Mouse (Mus musculus): ENCODE results near the gene Myom1.

Gene Myom1

DNA sequence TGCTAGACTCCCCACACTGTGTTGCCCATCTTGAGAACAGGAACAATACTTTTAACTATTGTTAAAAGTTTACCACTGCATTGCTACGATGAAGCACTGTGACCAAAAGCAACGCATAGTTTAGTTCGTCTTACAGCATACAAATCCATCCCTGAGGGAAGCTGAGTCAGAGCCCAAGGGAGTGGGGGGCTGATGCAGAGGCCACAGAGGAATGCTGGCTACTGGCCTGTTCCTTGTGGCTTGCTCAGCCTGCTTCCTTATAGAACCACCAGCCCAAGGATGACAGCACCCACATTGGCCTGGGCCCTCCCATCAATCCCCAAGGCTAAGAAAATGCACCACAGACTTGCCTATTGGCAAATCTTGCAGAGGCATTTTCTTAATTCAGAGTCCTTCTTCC is 56.8 kb downstream of the Myom1 start:
- in situ Hi-C loops (cut with MseI, MboI) = no loop called here

GRCm38 (mm10) chr17:71062049-71062560 is 59.7 kb downstream of the Myom1 start:
- in situ Hi-C loops (cut with MseI, MboI) = loop anchor here in 1 of 2 experiments (10.0 kb wide), 1 partner anchor 133 kb away; no protein-coding TSS in a partner anchor

DNA sequence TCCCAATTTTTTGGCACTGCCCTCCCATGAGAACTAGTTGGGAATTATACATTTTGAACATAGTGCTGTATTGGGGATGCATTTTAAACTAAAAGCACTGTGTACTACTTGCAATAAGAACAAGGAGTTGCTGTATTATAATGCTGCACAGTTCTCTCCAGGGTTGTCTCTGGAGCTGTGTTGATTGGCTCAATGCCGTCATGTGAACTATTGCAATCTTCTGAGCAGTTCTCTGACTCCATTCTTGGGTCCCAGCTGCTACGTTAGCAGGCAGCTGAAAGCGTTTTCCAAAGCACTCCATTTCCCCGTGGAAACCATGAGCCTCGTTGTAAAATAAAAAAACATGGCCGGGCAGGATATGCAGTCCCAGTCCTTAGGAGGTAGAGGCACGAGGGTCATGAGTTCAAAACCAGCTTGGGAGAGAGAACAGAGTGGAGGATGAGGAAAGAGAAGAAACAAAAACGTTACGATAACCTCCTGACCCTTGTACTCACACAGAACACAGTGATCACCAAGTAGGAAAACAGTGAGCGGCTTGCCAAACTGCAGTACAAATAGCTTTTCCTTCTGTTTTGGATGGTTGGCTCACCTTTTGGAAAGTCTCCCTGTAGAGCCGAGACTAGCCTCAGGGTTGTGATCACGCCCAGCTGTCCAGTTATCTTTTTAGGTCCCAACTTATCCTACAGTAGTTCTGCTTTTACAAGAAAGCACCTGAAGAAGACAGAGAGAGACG is 60.6 kb downstream of the Myom1 start:
- in situ Hi-C loops (cut with MseI, MboI) = loop anchor here in 1 of 2 experiments (10.0 kb wide), 1 partner anchor 132 kb away; no protein-coding TSS in a partner anchor

GRCm38 (mm10) chr17:71064463-71065014 is 62.1 kb downstream of the Myom1 start:
- in situ Hi-C loops (cut with MseI, MboI) = loop anchor here in 1 of 2 experiments (10.0 kb wide), 1 partner anchor 130 kb away; no protein-coding TSS in a partner anchor

GRCm38 (mm10) chr17:71065127-71065526 is 62.7 kb downstream of the Myom1 start:
- in situ Hi-C loops (cut with MseI, MboI) = loop anchor here in 1 of 2 experiments (10.0 kb wide), 1 partner anchor 130 kb away; no protein-coding TSS in a partner anchor

- in situ Hi-C loops (cut with MseI, MboI) = loop anchor here in 1 of 2 experiments (10.0 kb wide), 1 partner anchor 126 kb away; no protein-coding TSS in a partner anchor
These were observed 66.7 kb downstream of the Myom1 start for GRCm38 (mm10) chr17:71069176-71069575.

DNA sequence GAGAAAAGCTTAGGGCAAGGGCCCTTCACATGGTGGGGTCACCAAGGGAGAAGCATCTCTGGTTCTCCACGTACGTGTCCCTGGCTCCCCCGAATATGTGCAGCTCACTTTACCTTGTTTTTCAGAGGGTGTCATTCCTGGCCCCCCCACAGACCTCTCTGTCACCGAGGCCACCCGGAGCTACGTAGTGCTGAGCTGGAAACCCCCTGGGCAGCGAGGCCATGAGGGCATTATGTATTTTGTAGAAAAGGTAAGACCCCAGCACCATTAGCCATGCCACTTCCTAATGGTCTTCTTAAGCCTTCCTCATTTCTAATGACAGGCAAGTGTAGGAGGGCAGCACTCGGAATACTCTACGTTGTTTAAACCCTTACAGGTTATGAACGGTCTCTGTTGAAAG is 69.5 kb downstream of the Myom1 start:
- in situ Hi-C loops (cut with MseI, MboI) = no loop called here

- in situ Hi-C loops (cut with MseI, MboI) = no loop called here
These were observed 72.0 kb downstream of the Myom1 start for GRCm38 (mm10) chr17:71074386-71074785.

DNA sequence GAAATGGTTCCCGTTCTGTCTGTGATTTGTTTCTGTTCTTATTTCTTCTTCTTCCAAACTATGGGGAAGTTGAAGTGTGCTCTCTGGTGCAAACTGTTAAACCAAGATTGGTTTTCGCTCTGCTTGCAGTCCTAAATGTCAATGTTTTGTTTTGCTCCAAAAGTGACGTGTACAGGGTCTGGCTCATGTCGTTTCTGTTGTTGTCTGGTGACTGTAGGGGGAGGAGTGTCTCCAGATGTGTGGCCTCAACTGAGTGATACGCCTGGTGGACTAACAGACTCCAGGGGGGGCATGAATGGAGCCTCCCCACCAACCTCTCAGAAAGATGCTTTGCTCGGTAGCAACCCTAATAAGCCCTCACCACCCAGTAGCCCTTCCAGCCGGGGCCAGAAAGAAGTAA is 79.6 kb downstream of the Myom1 start:
- in situ Hi-C loops (cut with MseI, MboI) = loop anchor here in 1 of 2 experiments (10.0 kb wide), 1 partner anchor 113 kb away; no protein-coding TSS in a partner anchor

- in situ Hi-C loops (cut with MseI, MboI) = loop anchor here in 1 of 2 experiments (10.0 kb wide), 1 partner anchor 108 kb away; no protein-coding TSS in a partner anchor
These were observed 84.5 kb downstream of the Myom1 start for GRCm38 (mm10) chr17:71086969-71087368.

DNA sequence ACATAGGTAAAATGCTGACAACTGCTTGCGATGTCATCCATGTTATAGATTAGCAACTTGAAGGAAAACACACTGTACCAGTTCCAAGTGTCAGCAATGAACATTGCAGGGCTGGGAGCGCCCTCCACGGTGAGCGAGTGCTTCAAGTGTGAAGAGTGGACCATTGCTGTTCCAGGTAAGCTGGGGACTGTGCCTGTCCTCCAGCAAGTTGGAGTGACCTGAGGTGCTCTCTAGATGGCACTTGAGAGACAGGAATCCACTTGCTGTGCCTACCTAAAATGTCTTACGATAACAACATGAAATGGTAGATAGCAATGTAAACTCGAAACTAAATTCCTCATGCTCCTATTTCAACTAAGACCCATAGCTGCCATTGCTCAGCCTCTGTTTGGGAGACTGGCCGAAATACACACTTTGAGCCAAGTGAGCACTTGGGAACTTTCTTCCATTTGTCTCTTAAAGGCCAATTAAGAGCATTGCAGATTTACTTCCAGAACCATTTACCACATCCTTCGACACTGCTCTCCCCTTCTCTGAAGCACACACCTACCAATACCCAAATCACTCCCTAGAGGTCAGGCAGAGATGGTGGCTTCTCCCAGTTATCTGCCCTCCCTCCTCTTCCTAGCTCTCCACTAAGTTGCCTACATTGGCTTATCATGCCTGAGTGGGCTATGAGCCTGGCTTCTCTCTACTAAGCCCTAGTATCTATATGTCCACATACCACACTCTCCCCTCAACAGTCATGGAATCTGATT is 85.1 kb downstream of the Myom1 start:
- in situ Hi-C loops (cut with MseI, MboI) = loop anchor here in 1 of 2 experiments (10.0 kb wide), 1 partner anchor 107 kb away; no protein-coding TSS in a partner anchor

DNA sequence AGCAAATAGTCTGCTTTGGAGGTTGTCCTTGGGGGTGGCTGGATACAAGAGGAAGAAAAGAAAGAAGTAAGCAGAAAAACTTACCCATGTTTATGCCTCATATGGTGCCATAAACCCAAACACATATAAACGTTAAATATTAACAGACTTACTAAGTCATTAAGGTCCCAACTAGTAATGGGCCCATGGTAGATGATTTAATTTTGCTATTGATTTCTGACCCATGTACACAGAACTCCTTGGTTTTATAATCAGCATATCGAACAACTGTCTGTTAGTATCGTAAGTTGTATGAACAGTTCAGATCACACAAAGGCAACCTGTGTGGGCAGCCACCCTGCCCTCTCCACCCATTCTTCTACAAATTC is 85.7 kb downstream of the Myom1 start:
- in situ Hi-C loops (cut with MseI, MboI) = loop anchor here in 1 of 2 experiments (10.0 kb wide), 1 partner anchor 107 kb away; no protein-coding TSS in a partner anchor

DNA sequence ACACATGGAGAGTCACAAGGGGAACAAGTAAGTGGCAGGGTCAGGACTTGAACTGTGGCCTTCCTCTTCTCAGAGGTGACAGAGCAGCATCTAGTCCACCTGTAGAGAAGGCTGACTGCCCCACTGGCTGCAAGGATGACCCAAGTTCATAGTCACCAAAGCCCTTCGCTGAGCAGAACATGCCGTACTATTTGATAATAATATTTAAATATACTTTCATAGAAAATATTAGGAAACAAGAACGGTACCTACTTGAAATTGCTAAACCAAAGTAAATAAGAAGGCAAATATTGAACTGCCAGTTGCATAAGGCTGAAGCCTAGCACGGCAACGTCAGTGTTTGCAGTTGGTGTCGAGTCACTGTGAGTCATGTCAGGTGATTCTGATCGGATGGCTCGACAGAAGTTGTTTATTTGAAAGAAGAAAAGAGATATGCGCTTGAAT is 86.6 kb downstream of the Myom1 start:
- in situ Hi-C loops (cut with MseI, MboI) = loop anchor here in 1 of 2 experiments (10.0 kb wide), 1 partner anchor 106 kb away; no protein-coding TSS in a partner anchor

DNA sequence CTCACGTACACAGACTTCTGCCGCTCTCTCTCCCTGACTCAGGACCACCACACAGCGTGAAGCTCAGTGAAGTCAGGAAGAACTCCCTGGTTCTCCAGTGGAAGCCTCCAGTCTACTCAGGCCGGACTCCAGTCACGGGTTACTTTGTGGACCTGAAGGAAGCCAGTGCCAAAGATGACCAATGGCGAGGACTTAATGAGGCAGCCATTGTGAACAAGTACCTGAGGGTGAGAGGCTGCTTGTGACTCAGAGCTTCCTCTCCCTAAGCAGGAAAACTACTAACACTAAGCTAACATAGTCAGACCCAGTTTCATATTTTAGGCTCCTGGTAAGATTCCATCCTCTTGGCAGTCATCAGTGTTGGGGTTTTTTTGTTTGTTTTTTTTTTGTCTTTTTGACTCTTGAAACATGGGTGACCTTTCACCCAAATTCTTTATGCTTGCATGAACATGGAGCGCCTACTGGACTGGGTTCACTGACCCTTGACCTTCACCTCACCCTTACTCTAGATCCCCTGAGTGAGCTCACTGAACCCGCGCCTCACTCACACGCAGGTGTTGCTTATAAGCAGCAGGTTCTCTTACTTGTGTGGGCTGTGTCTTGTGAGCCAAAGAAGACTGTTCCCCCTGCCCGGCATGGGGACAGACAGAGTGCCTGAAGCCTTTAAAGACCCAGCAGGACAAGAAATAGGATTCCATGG is 87.5 kb downstream of the Myom1 start:
- in situ Hi-C loops (cut with MseI, MboI) = loop anchor here in 1 of 2 experiments (10.0 kb wide), 1 partner anchor 105 kb away; no protein-coding TSS in a partner anchor

GRCm38 (mm10) chr17:71091024-71091423 is 88.6 kb downstream of the Myom1 start:
- in situ Hi-C loops (cut with MseI, MboI) = no loop called here

DNA sequence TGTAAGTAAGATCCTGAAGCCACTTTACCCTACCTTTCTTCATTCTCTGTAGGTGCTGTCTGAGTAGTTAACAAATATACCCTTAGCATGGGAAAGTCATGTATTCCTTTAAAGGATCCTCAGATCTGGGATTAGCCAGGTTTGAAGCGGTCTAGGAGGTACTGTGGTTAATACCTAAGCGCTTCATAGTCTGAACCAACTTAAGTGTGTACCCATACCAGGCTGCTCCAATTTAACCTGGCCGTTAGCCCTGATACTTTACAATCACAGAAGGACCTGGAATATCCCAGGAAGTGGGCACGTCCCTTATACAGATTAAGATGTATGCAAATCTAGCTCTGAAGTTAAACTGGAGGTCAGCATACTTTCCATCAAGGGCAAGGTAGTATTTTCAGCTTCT is 89.9 kb downstream of the Myom1 start:
- in situ Hi-C loops (cut with MseI, MboI) = no loop called here

- in situ Hi-C loops (cut with MseI, MboI) = no loop called here
These were observed 91.4 kb downstream of the Myom1 start for GRCm38 (mm10) chr17:71093793-71094192.

DNA sequence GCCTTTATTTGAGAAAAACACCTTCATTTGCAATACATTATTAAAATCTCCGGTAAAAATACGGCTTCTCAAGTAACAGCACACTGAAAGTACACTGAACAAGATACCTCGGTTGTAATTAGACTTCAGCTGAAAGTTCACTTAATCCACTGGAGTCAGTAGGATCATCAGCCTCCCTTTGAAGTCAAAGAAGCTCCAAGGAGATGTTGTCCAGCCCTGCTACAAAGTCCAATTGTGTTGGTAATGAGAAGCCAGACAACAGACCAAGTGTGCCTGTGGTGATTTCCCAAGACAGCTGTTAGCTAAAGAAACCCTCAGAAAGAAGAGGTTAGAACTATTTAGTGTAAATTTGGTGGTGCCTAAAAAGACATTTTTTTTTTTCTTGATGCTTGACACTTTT is 92.0 kb downstream of the Myom1 start:
- in situ Hi-C loops (cut with MseI, MboI) = no loop called here

DNA sequence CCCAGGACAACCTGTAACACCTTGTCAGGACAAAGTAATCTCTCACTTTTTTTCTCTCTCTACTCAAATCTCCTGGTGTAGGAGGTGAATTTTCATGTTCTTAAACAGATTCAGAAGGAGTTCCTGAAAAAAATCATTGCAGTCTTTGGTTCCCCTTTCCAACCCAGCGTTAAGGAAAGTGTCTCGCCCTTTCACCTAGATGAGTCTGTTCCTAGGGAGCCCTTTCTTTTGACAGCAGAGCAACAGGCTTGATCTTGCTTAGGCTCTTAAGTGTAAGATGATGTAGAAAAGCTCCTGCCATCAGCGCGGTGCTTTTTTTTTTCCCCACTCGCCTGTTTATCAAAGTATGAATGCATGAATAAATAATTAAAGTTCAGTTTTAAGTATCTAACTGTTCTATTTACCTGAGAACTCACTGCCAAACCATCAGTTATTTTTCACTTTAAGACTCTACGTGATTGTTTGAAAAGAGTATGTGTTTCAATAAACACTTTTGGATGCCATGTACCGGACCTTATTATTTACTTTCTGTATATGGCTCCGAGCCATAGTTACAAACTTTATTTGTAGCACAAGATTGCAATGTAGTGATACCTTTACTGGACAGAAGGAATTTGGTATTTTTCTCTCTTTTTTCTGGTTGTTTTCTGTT is 94.2 kb downstream of the Myom1 start:
- in situ Hi-C loops (cut with MseI, MboI) = no loop called here

GRCm38 (mm10) chr17:71097209-71097597 is 94.8 kb downstream of the Myom1 start:
- in situ Hi-C loops (cut with MseI, MboI) = no loop called here

Data from mouse trophoblast stem cell (cell line).